Mouse (Mus musculus) liver, postnatal 0 days (tissue): ENCODE data around the gene Hacd2.

Experiments used
- CTCF ChIP-seq: sonication (generic); IDR thresholded peaks from 2 replicates; pipeline ENCODE4 v1.5.1; 2016; ENCODE audit warnings: antibody characterized with exemption, low read depth
- EP300 ChIP-seq: IDR thresholded peaks from 2 replicates; pipeline ENCODE4 v1.6.1; 2016; ENCODE audit warnings: antibody characterized with exemption, low read depth, mild to moderate bottlenecking

GRCm38 (mm10) chr16:35117436-35117835 is 95.2 kb downstream of the Hacd2 start:
- TF ChIP-seq CTCF (no peak), EP300 (no peak)
